Mouse (Mus musculus): ENCODE data around the gene Gm29776.

Gm29776 gene

DNA sequence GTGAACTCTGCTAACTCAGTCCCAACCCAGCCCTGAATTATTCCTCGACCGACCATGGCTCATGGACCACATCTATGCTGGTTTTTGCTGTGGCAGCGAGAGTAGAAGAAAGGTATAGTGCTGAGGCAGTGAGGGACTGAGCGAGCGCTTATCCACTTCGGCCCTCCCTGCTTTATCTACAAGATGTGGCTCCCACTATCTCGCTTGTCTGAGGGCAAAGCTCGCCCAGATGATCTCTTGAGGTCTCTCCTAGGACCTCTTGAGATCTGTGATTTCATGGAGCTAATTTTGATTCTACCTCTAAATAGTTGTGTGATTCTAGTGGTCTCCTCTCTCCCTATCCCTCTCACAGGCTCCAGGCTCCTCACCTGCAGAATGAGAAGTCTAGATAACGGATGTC is 10.4 kb upstream of the Gm29776 start:
- DNase-seq (ENCODE audit: low spot score), result no peak

DNA sequence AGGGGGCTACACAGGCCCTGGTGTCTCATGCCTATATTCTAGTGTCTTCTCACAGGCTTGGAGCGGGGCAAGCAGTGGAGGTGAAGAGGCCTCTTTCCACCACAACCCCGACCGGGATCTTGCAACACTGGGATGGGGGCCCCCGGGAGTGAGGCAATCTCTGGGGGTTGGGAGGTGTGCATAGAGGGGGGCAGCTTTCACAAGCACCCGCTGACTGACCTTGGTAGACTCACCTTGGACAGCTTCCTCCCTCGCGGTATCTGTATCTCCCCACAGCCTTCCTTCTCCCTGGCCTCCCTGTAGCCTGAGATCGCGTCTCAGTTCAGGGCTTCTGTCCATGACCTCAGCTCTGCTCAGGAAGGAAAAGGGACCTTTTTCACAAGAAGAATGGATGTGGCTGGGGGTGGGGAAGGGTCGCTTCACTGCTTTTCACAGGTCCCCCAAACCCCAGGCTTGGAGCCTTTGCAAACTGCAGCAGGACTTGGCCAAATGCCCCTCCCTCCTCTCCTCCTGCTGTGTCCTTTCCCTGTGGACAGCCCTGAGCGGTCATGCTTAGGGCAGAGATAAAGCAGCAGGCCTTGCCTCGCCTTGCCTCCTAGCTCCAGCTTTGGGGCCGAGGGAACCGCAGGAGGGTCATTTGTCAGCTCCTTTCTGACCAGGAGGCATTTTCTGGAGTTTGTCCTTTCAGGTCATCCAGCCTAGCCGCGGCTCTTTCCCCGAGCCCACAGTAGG is 8.1 kb upstream of the Gm29776 start:
- no peak for DNase-seq (ENCODE audit: low spot score)

DNA sequence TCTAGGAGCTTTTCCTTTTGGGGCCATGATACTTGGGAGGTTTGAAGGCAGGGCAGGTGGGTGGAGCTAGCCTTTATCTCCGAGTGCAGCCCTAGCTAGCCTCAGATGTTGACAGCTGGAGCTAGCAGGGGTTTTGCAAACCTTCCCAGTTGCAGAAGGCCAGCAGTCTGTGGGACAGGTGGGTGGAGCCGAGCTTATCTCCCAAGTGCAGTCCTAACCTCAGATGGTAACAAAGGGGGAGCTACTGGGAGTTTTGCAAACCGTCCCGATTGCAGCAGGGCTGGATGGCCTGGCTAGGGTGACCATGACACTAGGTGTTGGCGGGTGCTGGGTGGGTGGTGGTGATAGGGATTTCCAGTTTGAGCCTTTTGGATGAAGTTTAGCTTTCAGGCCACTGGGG is 7.2 kb upstream of the Gm29776 start:
- DNase-seq (ENCODE audit: low spot score), result no peak

DNA sequence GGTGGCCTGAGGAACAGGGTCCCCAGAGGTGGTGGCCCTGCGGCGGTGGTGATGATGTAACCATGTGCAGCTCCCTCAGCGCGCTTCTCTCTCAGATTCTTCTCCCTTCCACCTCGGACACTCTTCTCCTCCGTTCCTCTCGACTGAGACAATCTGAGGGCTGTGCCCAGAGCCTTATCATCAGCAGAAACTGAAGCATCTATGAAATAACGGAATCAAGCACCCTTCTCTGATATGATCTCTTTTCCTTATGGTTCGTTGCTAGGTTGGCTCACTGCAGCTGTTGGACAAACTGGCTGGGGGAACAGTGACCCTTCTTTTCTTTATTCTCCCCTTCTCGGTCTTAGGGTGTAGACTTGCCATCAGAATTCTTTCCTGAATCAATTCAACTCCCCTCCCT is 4.6 kb upstream of the Gm29776 start:
- DNase-seq (ENCODE audit: low spot score), result no peak

DNA sequence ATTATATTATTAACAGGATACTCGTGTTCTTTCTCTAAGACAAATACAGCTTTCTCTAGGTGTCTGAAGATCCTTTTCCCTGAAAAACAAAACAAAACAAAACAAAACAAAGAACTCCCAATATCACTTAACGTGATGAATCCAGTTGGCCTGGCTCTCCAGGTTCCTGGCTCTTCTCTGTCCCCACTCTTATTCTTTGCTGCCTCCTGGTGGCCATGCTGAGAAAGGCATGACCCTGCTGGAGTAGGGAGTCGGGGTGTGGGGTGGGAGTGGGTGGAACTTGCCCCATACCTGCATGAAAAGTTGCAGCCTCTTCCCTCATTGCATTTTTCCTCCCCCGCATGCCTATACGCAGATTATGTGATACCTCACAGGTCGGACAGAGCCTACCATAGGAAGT is 2.7 kb upstream of the Gm29776 start:
- DNase-seq (ENCODE audit: low spot score), result peak; percentile 69

DNA sequence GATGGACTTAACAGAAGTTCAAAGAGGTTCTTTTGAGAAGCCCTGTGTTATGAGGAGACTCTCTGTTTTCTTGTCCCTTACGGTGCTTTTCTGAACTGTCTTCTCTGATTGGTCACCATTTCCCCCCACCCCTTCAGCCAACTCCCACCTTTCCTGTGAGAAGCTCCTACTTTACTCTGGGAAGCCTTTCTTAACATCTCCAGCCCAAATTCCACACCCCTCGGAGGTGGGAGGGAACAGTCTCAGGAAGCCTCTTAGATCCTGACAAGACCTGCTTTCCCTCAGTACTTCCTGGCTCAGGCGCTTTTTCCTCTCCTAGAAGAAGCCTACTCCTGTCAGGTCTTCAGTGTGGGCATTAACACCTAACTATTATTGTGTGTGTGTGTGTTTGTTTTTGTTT is 953 bp upstream of the Gm29776 start:
- DNase-seq (ENCODE audit: low spot score), result no peak

DNA sequence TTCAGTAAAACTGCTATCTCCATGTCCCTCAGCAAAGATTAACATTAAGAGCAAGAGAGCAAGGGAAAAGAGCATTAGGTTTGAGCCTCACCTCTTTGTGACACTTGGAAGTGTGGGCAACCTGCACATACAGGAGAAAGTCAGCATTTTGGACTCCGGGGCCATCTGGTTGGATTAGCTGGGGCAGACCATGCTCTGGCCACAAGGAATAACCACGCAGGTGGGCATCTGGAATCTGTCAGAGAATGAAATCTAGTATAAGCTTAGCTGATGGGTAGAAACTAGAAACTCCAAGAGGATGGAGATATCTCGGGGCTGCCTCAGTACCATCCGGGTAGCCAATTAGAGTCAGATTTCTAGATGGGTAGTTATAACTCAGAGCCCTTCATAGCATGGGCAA is 1.9 kb downstream of the Gm29776 start:
- no peak for DNase-seq (ENCODE audit: low spot score)

DNA sequence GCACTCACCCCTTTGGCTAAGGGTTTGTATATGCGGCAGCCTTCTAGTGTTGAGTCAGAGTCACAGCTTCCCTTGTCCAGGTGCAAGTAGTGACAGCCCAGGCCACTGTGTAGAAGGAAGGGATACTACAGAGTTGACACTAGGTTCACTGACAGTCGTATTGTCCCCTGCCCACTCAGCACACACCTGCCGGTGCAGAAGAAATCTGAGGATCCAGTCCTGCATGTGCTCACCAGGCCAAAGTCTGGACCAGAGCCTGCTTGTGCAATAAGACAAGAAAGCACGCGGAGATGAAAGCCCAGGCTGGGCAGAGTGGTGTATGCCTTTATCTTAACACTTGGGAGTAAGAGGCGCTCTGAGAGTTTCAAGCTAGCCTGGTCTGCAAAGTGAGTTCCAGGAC is 3.6 kb downstream of the Gm29776 start:
- no peak for DNase-seq (ENCODE audit: low spot score)

DNA sequence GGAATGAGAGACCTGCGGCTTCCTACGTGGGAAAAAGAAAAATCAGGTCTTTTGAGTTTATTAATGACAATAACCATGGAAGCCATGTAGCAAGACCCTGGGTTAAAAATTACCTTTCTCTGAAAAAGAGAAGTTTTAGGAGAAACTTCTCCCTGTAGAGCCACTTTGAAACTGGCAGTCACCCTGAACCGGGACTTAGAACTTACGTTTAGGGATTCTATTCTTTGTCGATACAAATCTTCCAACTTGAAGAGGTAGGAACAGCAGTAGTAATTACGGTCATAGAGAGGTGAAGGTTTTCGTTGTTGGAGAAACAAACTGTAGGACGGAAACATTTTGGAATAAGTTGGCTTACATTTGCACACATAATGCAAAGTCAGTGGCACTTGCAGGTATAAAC is 11.4 kb downstream of the Gm29776 start:
- DNase-seq (ENCODE audit: low spot score), result no peak

DNA sequence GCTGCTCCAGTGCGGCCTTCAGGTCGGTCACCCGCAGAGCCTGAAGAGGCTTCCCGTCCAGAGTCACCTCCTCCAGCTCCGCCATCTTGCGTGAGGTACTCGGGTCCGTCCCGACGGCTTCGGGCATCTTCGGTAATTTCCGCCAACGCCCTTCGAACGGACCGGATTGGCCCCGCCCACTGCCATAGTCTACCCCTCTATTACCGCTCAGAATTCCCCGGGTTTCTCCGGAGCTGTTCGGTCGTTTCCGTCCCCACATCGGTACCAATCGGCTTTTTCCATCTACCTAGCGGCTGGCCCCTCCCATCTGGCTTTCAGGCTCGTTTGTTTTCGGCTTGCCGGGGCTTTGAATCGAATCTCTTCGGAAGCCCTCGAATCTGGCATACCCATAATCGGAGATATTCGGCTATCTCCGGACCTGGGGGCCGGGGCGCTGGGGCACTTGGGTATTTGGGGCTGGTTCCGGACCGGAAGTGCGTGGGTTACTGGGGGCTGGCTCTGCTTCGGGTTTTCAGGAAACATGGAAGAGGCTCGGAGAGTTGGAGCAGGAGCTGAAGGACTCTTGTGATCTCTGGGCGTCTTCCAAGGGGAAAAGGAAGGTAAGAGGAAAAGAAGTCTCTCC is 12.0 kb downstream of the Gm29776 start, which contains the start of gene Acin1:
TSS of gene Acin1 (minus strand) at position 410 of the 622 bp plus-strand sequence.
- peak; percentile 98 for DNase-seq (ENCODE audit: low spot score)

DNA sequence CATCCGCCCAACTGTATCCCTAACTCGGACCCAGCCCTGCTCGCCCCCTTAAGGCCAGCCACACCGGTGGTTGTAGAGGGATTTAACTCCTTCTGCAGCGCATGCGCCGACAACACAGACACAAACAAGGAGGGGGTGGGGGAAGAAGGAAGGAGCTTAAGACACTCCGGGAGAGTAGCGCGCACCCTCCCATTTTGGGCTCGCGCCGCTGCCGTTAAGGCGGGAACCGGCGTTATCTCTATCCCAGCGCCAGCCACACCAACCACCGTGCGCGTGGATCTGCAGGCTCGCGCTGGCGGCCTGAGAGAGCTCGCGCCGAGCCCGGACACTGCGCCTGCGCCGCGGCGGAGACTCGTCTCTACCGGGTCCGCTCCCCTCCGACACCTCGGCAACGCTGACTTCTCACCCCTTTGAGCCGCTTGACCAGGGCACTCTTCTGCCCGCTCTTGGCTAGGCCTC is 12.5 kb downstream of the Gm29776 start, which contains the start of gene 1700123O20Rik:
TSS of gene 1700123O20Rik (plus strand) at position 154 of the 459 bp plus-strand sequence.
- peak; percentile 80 for DNase-seq (ENCODE audit: low spot score)

DNA sequence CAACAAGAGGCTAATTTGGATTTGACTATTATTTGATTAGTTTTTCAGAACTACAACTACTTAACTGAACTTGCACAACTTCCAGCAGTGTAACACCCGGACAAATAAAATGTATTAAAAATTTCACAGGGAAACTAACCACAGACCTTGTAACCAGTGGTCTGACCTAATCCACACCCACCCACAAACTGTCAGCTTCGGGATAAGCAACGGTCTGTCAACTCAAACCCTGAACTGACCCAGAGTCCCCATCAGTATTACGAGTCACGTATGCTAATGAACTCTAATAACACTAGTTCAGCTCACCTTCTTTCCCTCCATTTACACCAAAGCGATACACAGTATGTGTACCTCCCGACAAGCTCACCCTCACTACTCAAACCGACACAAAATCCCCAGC is 13.2 kb downstream of the Gm29776 start:
- DNase-seq (ENCODE audit: low spot score), result no peak

DNA sequence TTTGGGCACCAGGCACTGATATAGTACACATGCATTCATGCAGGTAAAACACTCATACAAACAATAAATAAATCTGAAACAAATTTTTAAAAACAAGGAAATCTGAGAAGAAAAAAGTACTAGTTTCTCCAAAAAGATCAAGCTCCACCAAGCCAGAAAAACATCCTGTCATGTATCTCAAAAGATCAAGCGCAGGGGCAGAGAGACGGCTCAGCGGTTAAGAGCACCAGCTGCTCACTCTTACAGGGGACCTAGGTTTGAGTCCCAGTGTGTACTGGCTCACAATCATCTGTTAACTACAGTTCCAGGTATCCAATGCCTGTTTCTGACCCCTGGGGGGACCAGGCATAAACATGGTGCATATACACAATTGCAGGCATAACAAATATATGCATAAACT is 16.2 kb downstream of the Gm29776 start:
- DNase-seq (ENCODE audit: low spot score), result no peak

DNA sequence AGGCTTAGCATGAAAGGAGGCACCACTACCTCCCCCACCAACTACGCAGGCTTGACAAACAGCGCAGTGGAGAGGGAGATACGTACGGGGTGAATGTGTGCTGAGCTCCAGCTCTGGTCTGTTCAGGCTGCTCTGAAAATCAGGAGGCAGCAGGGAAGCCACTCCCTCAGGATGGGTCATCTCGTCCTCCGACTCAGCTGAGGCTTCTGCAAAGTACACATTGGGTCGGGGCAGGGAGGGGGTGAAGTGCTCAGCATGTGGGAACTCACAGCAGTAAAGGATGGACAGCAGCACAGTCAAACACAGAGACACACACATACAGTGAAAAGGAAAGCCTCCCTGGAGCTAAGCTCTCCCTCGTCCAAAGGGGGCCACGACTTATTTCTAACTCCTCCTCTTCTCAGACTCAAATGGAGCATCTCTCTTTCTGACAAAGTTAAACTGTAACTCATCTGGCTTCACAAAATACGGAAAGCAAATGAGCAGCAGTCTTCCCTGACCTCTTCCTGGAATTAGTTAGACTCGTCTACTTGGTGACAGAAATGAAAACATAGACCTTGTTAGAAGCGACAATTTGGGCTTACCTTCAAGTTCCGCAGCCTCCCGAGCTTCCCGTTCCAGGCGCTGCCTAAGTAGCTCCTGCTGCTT is 19.9 kb downstream of the Gm29776 start:
- no peak for DNase-seq (ENCODE audit: low spot score)

DNA sequence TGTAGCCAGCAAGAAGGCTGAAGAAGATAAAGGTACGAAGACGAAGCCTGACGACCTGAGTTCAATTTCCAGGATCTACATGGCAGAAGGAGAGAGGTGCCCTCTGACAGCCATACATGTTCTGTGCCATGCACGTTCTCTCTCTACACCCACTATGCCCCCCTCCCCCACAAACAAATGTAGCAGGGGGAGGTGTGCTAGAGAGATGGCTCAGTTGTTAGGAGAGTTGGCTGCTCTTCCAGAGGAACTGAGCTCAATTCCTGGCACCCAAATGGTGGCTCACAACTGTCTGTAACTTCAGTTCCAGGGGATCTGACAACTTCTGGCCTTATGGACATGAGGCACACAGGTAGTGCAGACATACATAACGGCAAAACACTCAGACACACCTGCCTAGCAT is 22.3 kb downstream of the Gm29776 start:
- DNase-seq (ENCODE audit: low spot score), result no peak

DNA sequence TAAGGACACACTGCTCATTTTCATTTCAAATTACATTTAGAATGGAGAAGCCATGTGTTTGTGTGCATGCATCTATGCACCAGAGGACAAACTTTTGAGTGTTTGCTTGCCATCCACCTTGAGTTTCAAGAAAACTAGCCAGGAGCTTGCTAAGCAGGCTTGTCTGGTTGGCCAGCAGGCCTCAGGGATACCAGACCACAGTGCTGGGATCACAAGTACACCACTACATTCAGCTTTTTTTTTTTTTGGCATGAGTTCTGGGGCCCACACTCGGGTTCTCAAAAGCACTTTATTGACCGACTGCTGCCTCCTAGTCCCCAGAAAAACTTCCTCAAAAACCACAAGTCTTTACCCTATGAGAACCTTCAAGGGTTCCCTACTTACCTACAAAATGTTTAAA is 24.3 kb downstream of the Gm29776 start:
- no peak for DNase-seq (ENCODE audit: low spot score)

DNA sequence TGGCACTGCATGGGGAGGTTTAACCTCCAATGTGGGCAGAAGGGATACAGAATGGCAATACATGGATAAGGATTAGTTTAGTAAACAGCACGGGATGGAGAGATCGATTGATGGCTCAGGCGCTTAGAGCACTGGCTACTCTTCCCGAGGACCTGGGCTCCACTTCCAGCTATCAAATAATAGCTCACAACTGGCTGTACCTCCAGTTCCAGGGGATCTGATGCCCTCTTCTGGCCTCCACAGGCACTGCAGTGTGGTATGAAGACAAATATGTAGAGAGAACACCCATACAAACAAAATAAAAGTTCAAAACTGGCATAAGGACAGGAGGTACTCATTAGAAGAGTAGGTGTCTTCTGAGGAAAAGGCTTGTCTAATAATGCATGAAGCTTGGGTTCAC is 29.3 kb downstream of the Gm29776 start:
- no peak for DNase-seq (ENCODE audit: low spot score)

DNA sequence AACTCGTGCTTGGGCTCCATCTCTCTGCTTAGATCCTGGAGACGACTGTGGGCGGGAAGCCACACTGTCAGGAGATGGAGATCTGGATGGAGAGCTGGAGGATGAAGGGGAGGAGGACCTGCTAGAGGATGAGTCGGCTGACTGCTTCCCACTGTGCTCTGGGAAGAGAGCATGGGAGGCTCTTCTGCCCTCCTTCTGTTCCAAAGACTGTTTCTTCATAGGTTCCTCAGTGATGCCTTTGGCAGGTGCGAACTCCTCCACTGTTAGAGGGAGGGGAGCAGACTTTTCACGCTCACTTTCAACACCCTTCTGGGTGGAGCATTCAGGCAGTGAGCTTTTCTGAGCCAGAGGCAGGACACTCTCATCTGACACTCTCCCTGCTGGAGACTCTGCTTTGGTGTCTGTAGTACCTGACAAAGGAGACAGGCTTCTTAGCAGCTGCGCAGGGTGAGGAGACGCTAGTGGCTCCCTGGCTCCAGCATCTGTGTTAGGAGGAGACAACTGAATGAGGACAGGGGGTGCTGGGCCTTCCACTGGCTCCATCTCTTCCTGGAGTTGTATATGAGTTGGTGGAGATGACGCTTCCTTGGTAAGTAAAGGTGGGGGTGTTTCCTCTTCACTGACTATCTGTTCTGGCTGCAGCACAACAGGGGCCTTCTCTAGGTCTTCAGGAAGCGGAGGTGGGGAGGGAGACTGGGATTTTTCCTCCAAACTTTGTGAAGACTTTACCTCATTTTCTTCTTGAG is 34.0 kb downstream of the Gm29776 start:
- no peak for DNase-seq (ENCODE audit: low spot score)

DNA sequence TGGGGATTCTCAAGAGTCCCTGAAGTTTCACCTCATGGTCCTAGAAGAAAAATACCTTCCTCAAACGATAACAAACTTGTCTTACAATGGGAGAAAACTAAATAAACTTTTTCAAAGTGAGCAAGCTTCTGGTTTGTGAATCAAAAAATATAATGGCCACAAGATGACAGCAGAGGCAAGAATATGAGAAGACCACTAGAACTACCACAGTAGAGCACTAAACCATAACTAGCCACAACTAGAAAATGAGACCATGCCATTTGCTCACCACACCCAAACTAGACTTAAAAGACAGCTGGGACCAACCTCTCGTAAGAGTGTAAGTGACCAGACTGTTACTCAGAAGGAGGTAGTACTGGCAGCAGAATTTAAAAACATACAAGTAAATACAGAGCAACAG is 38.6 kb downstream of the Gm29776 start:
- peak; percentile 57 for DNase-seq (ENCODE audit: low spot score)

DNA sequence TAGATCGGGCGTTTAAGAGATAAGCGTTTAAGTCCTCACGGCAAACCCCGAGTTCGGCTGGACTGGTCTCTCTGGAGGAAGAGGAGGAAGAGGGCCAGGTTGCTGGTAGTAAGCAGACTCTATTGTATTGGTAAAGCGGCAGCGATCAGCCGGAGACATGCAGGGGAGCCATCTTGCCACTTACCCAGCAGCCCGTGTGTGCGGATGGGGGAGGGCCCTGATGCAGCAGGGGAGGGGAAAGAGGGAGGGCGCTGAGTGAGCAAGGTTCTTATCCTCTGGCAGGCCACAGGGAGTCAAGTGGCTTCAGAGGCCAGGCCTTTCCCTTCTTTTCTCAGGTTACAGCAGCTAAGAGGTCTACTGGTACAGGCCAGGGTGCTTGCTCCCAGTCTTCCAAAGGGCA is 45.1 kb downstream of the Gm29776 start:
- peak; percentile 80 for DNase-seq (ENCODE audit: low spot score)

DNA sequence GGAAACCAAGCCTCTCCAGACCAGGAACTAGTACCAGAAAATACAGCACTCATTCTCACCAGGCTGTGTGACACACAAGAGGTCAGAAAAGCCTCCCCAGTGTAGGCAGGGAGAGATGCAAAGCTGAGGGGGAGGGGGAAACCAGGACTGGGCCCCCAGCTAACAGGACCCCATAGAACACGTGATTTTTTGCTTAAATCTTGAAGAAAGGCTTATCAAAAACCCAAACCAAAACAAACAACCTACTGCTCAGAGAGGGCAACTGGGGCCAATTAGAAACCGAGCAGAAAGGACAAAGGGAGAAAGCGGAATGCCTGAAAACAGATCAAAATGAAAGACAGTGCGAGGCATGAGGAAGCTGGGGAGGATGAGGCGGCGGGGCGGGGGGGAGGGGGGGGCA is 45.8 kb downstream of the Gm29776 start:
- no peak for DNase-seq (ENCODE audit: low spot score)

DNA sequence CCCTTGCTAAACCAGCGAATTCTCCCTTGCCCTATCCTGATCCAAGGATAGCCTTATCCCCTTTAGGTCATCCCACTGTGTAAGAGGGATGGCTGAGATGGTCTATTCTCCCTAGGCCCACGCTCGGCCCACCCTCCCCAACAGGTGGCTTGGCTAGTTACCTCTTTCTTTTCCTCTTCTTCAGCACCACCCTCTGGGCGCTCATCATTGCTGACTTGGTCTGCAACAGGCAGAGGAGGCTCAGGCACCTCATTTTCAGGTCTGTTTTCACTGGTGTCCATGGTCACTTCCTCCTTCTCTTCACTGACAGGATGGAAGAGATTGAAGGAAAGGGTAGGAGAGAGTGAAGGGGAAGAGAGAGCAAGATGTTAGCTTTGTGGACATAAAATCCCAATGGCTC is 47.1 kb downstream of the Gm29776 start:
- DNase-seq (ENCODE audit: low spot score), result no peak
